Mouse (Mus musculus) olfactory bulb, adult 2 months (tissue): ENCODE results near the gene Lifr. TPM values are rescaled to one million over a fixed set of nuclear protein-coding genes. Genes with fewer than 3 reads are reported as not detected.

Experiments used
- H3K27ac ChIP-seq: fragments of 200-500 bp; 2 replicates; pipeline ENCODE4 v1.5.1; 2012; ENCODE audit warnings: low read depth, low read length; ENCODE audit not compliant: insufficient read depth
- H3K4me1 ChIP-seq: fragments of 200-500 bp; 2 replicates; pipeline ENCODE4 v1.6.1; 2012; ENCODE audit warnings: low read length; ENCODE audit not compliant: control insufficient read depth, insufficient read depth
- H3K4me3 ChIP-seq: fragments of 200-500 bp; 2 replicates; pipeline ENCODE4 v1.5.1; 2012; ENCODE audit warnings: mild to moderate bottlenecking, low read depth, low read length, moderate library complexity; ENCODE audit not compliant: insufficient read depth
- CTCF ChIP-seq: fragments of 200-500 bp; IDR thresholded peaks from 2 replicates; pipeline ENCODE4 v1.5.1; 2012; ENCODE audit warnings: low read depth, mild to moderate bottlenecking, low read length, moderate library complexity; ENCODE audit not compliant: insufficient read depth
- POLR2A ChIP-seq: fragments of 200-500 bp; IDR thresholded peaks from 2 replicates; pipeline ENCODE4 v1.6.1; 2012; ENCODE audit warnings: mild to moderate bottlenecking, low read depth, low read length, moderate library complexity; ENCODE audit not compliant: insufficient read depth
- WGBS: fragments of 180-500 bp; shearing (Covaris S2); methylation state at CpG from one replicate; pipeline ENCODE4 v1.1.7; 2018; 5-methylcytosine and 5-hydroxymethylcytosine counted together
- polyA plus RNA-seq: library from polyadenylated mRNA; stranded (reverse); fragments of >200 nt; gene quantifications from 2 replicates; pipeline ENCODE4 v1.2.4, GENCODE M21; 2012; ENCODE audit warnings: low replicate concordance; ENCODE audit not compliant: missing spikeins, insufficient read depth, insufficient read length

The Lifr gene
- polyA plus RNA-seq, 1 experiment, result not detected

- H3K27ac ChIP-seq, result no peak overlapping the region
- WGBS, result 96% methylated on average over 6 of the region's 6 CpGs
- peaks cover 7% of the 10 kb centered on the region for H3K4me1 ChIP-seq
- H3K4me3 ChIP-seq, result no peak overlapping the region
- TF ChIP-seq POLR2A, result no peak
- no peak for TF ChIP-seq CTCF
Observed at GRCm38 (mm10) chr15:7157658-7158057, 67.2 kb downstream of the Lifr start.

- WGBS, result 89% methylated on average over 9 of the region's 9 CpGs
- Histone ChIP-seq H3K4me1 (peaks cover 5% of the 10 kb centered on the region; the same call in 1 of the 2 replicates), H3K27ac (no peak overlapping the region), H3K4me3 (no peak overlapping the region)
- TF ChIP-seq CTCF (no peak), POLR2A (no peak)
Observed at GRCm38 (mm10) chr15:7159869-7160268, 69.5 kb downstream of the Lifr start.

- H3K4me1 ChIP-seq, result peaks cover 5% of the 10 kb centered on the region; the same call in 1 of the 2 replicates
- TF ChIP-seq POLR2A (no peak), CTCF (no peak)
- WGBS, result 88% methylated on average over 8 of the region's 8 CpGs
Observed at GRCm38 (mm10) chr15:7160321-7160720, 69.9 kb downstream of the Lifr start.

GRCm38 (mm10) chr15:7163851-7164250, 73.4 kb downstream of the Lifr start:
- Histone ChIP-seq H3K4me3 (no peak overlapping the region), H3K4me1 (peaks cover 4% of the 10 kb centered on the region; the same call in 1 of the 2 replicates), H3K27ac (no peak overlapping the region)
- 43% methylated on average over 6 of the region's 6 CpGs for WGBS
- TF ChIP-seq POLR2A, result no peak
- TF ChIP-seq CTCF, result no peak

More at GRCm38 (mm10) chr15:7160321-7160720, 69.9 kb downstream of the Lifr start:
- Histone ChIP-seq H3K27ac (no peak overlapping the region), H3K4me3 (no peak overlapping the region)

- Histone ChIP-seq H3K4me3 (no peak overlapping the region), H3K4me1 (peaks cover 2% of the 10 kb centered on the region; the same call in 1 of the 2 replicates), H3K27ac (no peak overlapping the region)
- WGBS, result 95% methylated on average over 9 of the region's 9 CpGs
- no peak for TF ChIP-seq CTCF
- no peak for TF ChIP-seq POLR2A
Observed at GRCm38 (mm10) chr15:7166735-7167134, 76.3 kb downstream of the Lifr start.

- Histone ChIP-seq H3K4me1 (peaks cover 2% of the 10 kb centered on the region; the same call in 1 of the 2 replicates), H3K4me3 (no peak overlapping the region), H3K27ac (no peak overlapping the region)
- WGBS, result 97% methylated on average over 10 of the region's 10 CpGs
- TF ChIP-seq POLR2A (no peak), CTCF (no peak)
Observed at GRCm38 (mm10) chr15:7167238-7167905, 77.0 kb downstream of the Lifr start.

- Histone ChIP-seq H3K4me3 (no peak overlapping the region), H3K27ac (no peak overlapping the region), H3K4me1 (peaks cover 2% of the 10 kb centered on the region; the same call in 1 of the 2 replicates)
- 82% methylated on average over 11 of the region's 11 CpGs for WGBS
- TF ChIP-seq CTCF (no peak), POLR2A (no peak)
Observed at GRCm38 (mm10) chr15:7167906-7168532, 77.6 kb downstream of the Lifr start.

GRCm38 (mm10) chr15:7172875-7173274, 82.5 kb downstream of the Lifr start:
- H3K4me1 ChIP-seq, result no peaks in the 10 kb centered on the region
- TF ChIP-seq POLR2A, result no peak
- no peak for TF ChIP-seq CTCF
- WGBS, result 67% methylated on average over 2 of the region's 2 CpGs
- no peak overlapping the region for H3K4me3 ChIP-seq
- no peak overlapping the region for H3K27ac ChIP-seq

- H3K4me1 ChIP-seq, result no peaks in the 10 kb centered on the region
- 90% methylated on average over 7 of the region's 7 CpGs for WGBS
- TF ChIP-seq POLR2A, result no peak
- no peak for TF ChIP-seq CTCF
- H3K4me3 ChIP-seq, result no peak overlapping the region
- no peak overlapping the region for H3K27ac ChIP-seq
Observed at GRCm38 (mm10) chr15:7173346-7173745, 82.9 kb downstream of the Lifr start.

- no peak overlapping the region for H3K4me3 ChIP-seq
- 95% methylated on average over 8 of the region's 8 CpGs for WGBS
Observed at GRCm38 (mm10) chr15:7173776-7174175, 83.4 kb downstream of the Lifr start.

More at GRCm38 (mm10) chr15:7173776-7174175, 83.4 kb downstream of the Lifr start:
- H3K4me1 ChIP-seq, result no peaks in the 10 kb centered on the region
- TF ChIP-seq POLR2A, result no peak
- no peak for TF ChIP-seq CTCF
- H3K27ac ChIP-seq, result no peak overlapping the region
